Mouse (Mus musculus): Measurements from ENCODE around the gene Ppm1b. TPM values are rescaled to one million over a fixed set of nuclear protein-coding genes. Genes with fewer than 3 reads are reported as not detected.

The Ppm1b gene
- 57.8 to 68.1 TPM (median 60.9 TPM) in 4 replicates for total RNA-seq (2023)

GRCm38 (mm10) chr17:84956441-84956840 lies at the start of gene Ppm1b:
Ppm1b (plus strand) TSS chr17:84956741.

GRCm38 (mm10) chr17:85028093-85028739 lies 71.7 kb downstream of the Ppm1b start, which contains the start of gene Slc3a1:
Slc3a1 (plus strand) TSS chr17:85028376.

Other genes with a start within 250 kb of the Ppm1b start
- 51.2 to 56.1 TPM (median 53.2 TPM) in 4 replicates for gene Lrpprc, start 166.0 kb upstream of the Ppm1b start, total RNA-seq (2023)
- 0.89 to 1.1 TPM (median 0.98 TPM) in 4 replicates for gene Slc3a1, start 71.6 kb downstream of the Ppm1b start, total RNA-seq (2023)
- gene Prepl, start 133.5 kb downstream of the Ppm1b start, total RNA-seq (2023), result 30.8 to 35.1 TPM (median 32.8 TPM) in 4 replicates
- gene Camkmt, start 133.8 kb downstream of the Ppm1b start, total RNA-seq (2023), result 19.3 to 22.1 TPM (median 20.4 TPM) in 4 replicates